Mouse (Mus musculus): ENCODE measurements at regions not wholly inside any gene's neighbourhood (a gene's known extent, or its start where the extent isn't known, plus 50 kb on each side); places are given as distances from the start of the nearest gene placed in this dataset.
"Not testable (repeated sequence)": the region's sequence is repeated elsewhere in the genome, so short reads cannot be mapped to it uniquely, and the experiment has no call there.

GRCm38 (mm10) chrX:50602461-50602875 lies 174.2 kb upstream of the Olfr1324 start:
- peak; percentile 10 for DNase-seq (ENCODE audit: low read depth)

- peak; percentile 14 for DNase-seq (ENCODE audit: low read depth)
Observed at GRCm38 (mm10) chrX:50600262-50600661, 172.0 kb upstream of the Olfr1324 start.

GRCm38 (mm10) chrX:50599780-50600179 lies 171.5 kb upstream of the Olfr1324 start:
- DNase-seq (ENCODE audit: low read depth) = no peak

- DNase-seq (ENCODE audit: low read depth) = not testable (repeated sequence)
Observed at GRCm38 (mm10) chrX:50597626-50598025, 169.3 kb upstream of the Olfr1324 start.

- no peak for DNase-seq (ENCODE audit: low read depth)
Observed at GRCm38 (mm10) chrX:50597105-50597504, 168.8 kb upstream of the Olfr1324 start.

- not testable (repeated sequence) for DNase-seq (ENCODE audit: low read depth)
Observed at GRCm38 (mm10) chrX:50594976-50595375, 166.7 kb upstream of the Olfr1324 start.

- DNase-seq (ENCODE audit: low read depth) = no peak
Observed at GRCm38 (mm10) chrX:50591477-50591876, 163.2 kb upstream of the Olfr1324 start.

- DNase-seq (ENCODE audit: low read depth) = no peak
Observed at GRCm38 (mm10) chrX:50590673-50591341, 162.5 kb upstream of the Olfr1324 start.

GRCm38 (mm10) chrX:50588892-50589291 lies 160.6 kb upstream of the Olfr1324 start:
- no peak for DNase-seq (ENCODE audit: low read depth)

- DNase-seq (ENCODE audit: low read depth) = no peak
Observed at GRCm38 (mm10) chrX:50583741-50584580, 155.7 kb upstream of the Olfr1324 start.

GRCm38 (mm10) chrX:50580200-50580599 lies 151.9 kb upstream of the Olfr1324 start:
- DNase-seq (ENCODE audit: low read depth) = no peak

GRCm38 (mm10) chrX:50576824-50577223 lies 148.5 kb upstream of the Olfr1324 start:
- no peak for DNase-seq (ENCODE audit: low read depth)

GRCm38 (mm10) chrX:50572191-50573095 lies 144.1 kb upstream of the Olfr1324 start:
- DNase-seq (ENCODE audit: low read depth) = not testable (repeated sequence)

- DNase-seq (ENCODE audit: low read depth) = no peak
Observed at GRCm38 (mm10) chrX:50569087-50569486, 140.8 kb upstream of the Olfr1324 start.

GRCm38 (mm10) chrX:50566345-50566744 lies 138.0 kb upstream of the Olfr1324 start:
- peak; percentile 14 for DNase-seq (ENCODE audit: low read depth)

GRCm38 (mm10) chrX:50565031-50565430 lies 136.7 kb upstream of the Olfr1324 start:
- DNase-seq (ENCODE audit: low read depth) = not testable (repeated sequence)

- DNase-seq (ENCODE audit: low read depth) = peak; percentile 24
Observed at GRCm38 (mm10) chrX:50560915-50561314, 132.6 kb upstream of the Olfr1324 start.

- no peak for DNase-seq (ENCODE audit: low read depth)
Observed at GRCm38 (mm10) chrX:50550297-50550696, 122.0 kb upstream of the Olfr1324 start.

GRCm38 (mm10) chrX:50549713-50550112 lies 121.4 kb upstream of the Olfr1324 start:
- no peak for DNase-seq (ENCODE audit: low read depth)

GRCm38 (mm10) chrX:50537785-50538159 lies 109.5 kb upstream of the Olfr1324 start:
- DNase-seq (ENCODE audit: low read depth) = peak; percentile 21

- peak; percentile 61 for DNase-seq (ENCODE audit: low read depth)
Observed at GRCm38 (mm10) chrX:50537122-50537784, 109.0 kb upstream of the Olfr1324 start.

- peak; percentile 0 for DNase-seq (ENCODE audit: low read depth)
Observed at GRCm38 (mm10) chrX:50504047-50504446, 75.7 kb upstream of the Olfr1324 start.
